Comparison of ENCODE assay signal across 17 mouse cellular contexts in the genomic region with DNA sequence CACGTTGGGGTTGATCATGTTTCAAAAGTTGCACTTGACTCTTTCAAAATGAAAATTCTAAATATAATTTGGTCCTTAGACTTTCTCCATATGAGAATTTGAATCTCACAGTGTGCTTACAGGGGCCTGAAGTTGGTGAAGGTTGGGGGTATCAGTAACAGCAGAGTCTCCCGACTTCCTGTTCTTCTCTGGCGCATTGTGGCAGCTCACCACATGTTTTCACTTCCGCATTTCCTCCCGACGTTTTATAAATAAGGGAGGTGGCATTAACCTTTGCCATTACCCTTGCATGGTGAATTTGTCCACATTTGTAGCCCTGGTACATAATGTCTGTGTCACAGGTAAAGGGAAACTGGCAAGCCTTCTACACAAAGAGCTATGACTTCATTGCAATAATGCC. TPM values are rescaled to one million over a fixed set of nuclear protein-coding genes. Genes with fewer than 3 reads are reported as not detected.
DNase-seq lines count a peak whose midpoint lies in the region; ATAC-seq and TF ChIP-seq lines count a peak whose summit lies in the region.
"Had no signal": no experiment of that assay in that cellular context is flagged by ENCODE, and none has a peak within 500 bp of the region (broad histone marks: within the 10 kb centered on the region; RNA-seq: fewer than 3 reads in every experiment).

No protein-coding gene starts in this region.

- no peak overlapping the region for H3K4me3 ChIP-seq in spleen, adult 2 months (ENCODE audit: extremely low read depth, insufficient read depth, insufficient read length)
- H3K4me3 ChIP-seq in MEL (ENCODE audit: control insufficient read depth in 1 of 2, insufficient read depth in 1 of 2, low read depth in 2 of 2, low read length in 2 of 2), result no peak overlapping the region
- H3K4me3 ChIP-seq in forebrain, embryonic 14.5 days (ENCODE audit: low read depth, low read length), result no peak overlapping the region
- H3K4me3 ChIP-seq in midbrain, postnatal 0 days (ENCODE audit: low read depth, low read length), result no peak overlapping the region
- H3K4me3 ChIP-seq: embryonic facial prominence, embryonic 13.5 days; forebrain, embryonic 15.5 days; liver, embryonic 15.5 days had no signal

- peak overlapping the region; percentile 36; the same call in 1 of the 2 replicates for H3K9ac ChIP-seq in MEL (ENCODE audit: control insufficient read depth, low read depth, low read length, poor library complexity, severe bottlenecking)
- H3K9ac ChIP-seq in forebrain, embryonic 14.5 days (ENCODE audit: low read length), result no peak overlapping the region
- H3K9ac ChIP-seq in midbrain, postnatal 0 days (replicated peaks; ENCODE audit: low read length, poor library complexity, severe bottlenecking), result no peak overlapping the region
- H3K9ac ChIP-seq: embryonic facial prominence, embryonic 13.5 days; forebrain, embryonic 15.5 days; liver, embryonic 15.5 days had no signal

- H3K36me3 ChIP-seq in spleen, adult 2 months (ENCODE audit: control insufficient read depth, insufficient read depth, low read length), result no peaks in the 10 kb centered on the region
- H3K36me3 ChIP-seq in MEL (ENCODE audit: control insufficient read depth in 1 of 2, insufficient read depth in 2 of 2, low read length in 2 of 2), result peaks cover 26 to 50% of the 10 kb centered on the region in 2 experiments
- no peaks in the 10 kb centered on the region for H3K36me3 ChIP-seq in forebrain, embryonic 14.5 days (ENCODE audit: control insufficient read depth, insufficient read depth, low read length)
- no peaks in the 10 kb centered on the region for H3K36me3 ChIP-seq in midbrain, postnatal 0 days (ENCODE audit: insufficient read depth, low read length)
- H3K36me3 ChIP-seq: embryonic facial prominence, embryonic 13.5 days; forebrain, embryonic 15.5 days had no signal

- 5% methylated on average over 6 of the region's 6 CpGs for WGBS in spleen, adult 2 months
- 86% methylated on average over 6 of the region's 6 CpGs for WGBS in forebrain, embryonic 14.5 days
- 80% methylated on average over 6 of the region's 6 CpGs for WGBS in midbrain, postnatal 0 days

- peak; percentile 87 to 88 for TF ChIP-seq EP300 in MEL (IDR thresholded peaks at IDR 0.05; ENCODE audit: low read depth in 1 of 2, low read length in 2 of 2)

- H3K79me2 ChIP-seq in MEL (ENCODE audit: control insufficient read depth, insufficient read depth, low read length, poor library complexity), result no peaks in the 10 kb centered on the region

- peak; percentile 24 to 34 for DNase-seq in spleen, adult 2 months (ENCODE audit: low read depth in 1 of 2, low spot score in 2 of 2)
- no peak for DNase-seq in spleen, postnatal 10 days (ENCODE audit: low spot score in 2 of 2)
- DNase-seq in MEL (ENCODE audit: low read depth, low spot score), result peak; percentile 91
- DNase-seq in forebrain, embryonic 14.5 days (ENCODE audit: low spot score), result no peak
- no peak for DNase-seq in yolk sac, embryonic 10.5 days (ENCODE audit: low spot score)
- DNase-seq in midbrain, postnatal 0 days (ENCODE audit: low spot score), result no peak
- DNase-seq: adrenal gland, adult 2 months; cerebellum, adult 9-10 months; gastrocnemius, postnatal 25 days; kidney, adult 18-20 months had no signal

- H3K27me3 ChIP-seq in spleen, adult 2 months (ENCODE audit: control insufficient read depth, insufficient read depth, low read length), result no peaks in the 10 kb centered on the region
- H3K27me3 ChIP-seq in MEL (ENCODE audit: control insufficient read depth in 1 of 2, insufficient read depth in 2 of 2, low read length in 2 of 2), result no peaks in the 10 kb centered on the region
- no peaks in the 10 kb centered on the region for H3K27me3 ChIP-seq in forebrain, embryonic 14.5 days (replicated peaks; ENCODE audit: control insufficient read depth, insufficient read depth, low read length)
- no peaks in the 10 kb centered on the region for H3K27me3 ChIP-seq in midbrain, postnatal 0 days (ENCODE audit: insufficient read depth, low read length)
- H3K27me3 ChIP-seq: embryonic facial prominence, embryonic 13.5 days; forebrain, embryonic 15.5 days; liver, embryonic 15.5 days had no signal

- H3K4me2 ChIP-seq in forebrain, embryonic 14.5 days (ENCODE audit: low read length), result no peak overlapping the region
- no peak overlapping the region for H3K4me2 ChIP-seq in midbrain, postnatal 0 days (ENCODE audit: low read depth, low read length, poor library complexity, severe bottlenecking)
- H3K4me2 ChIP-seq: embryonic facial prominence, embryonic 13.5 days; forebrain, embryonic 15.5 days; liver, embryonic 15.5 days; midbrain, embryonic 11.5 days had no signal

- H3K27ac ChIP-seq in spleen, adult 2 months (ENCODE audit: insufficient read depth, low read length), result no peak overlapping the region
- peak overlapping the region; percentile 63 for H3K27ac ChIP-seq in MEL (ENCODE audit: control insufficient read depth, low read depth, low read length)
- H3K27ac ChIP-seq in forebrain, embryonic 14.5 days (ENCODE audit: low read depth, low read length), result no peak overlapping the region
- no peak overlapping the region for H3K27ac ChIP-seq in midbrain, postnatal 0 days (ENCODE audit: low read depth, low read length)
- H3K27ac ChIP-seq: embryonic facial prominence, embryonic 13.5 days; forebrain, embryonic 15.5 days; kidney, postnatal 0 days; liver, embryonic 15.5 days had no signal

- peak; percentile 100 for ATAC-seq in megakaryocyte, adult 5-6 weeks (ENCODE audit: poor library complexity, severe bottlenecking)
- ATAC-seq in forebrain, embryonic 14.5 days, result no peak
- ATAC-seq in midbrain, postnatal 0 days (ENCODE audit: low FRiP score), result no peak
- ATAC-seq: forebrain, embryonic 15.5 days; lung, postnatal 0 days had no signal

- TF ChIP-seq POLR2A in spleen, adult 2 months (IDR thresholded peaks at IDR 0.05; ENCODE audit: low read depth, low read length), result no peak
- TF ChIP-seq POLR2A in MEL (IDR thresholded peaks at IDR 0.05; ENCODE audit: control insufficient read depth in 1 of 2, insufficient read depth in 1 of 2, low read depth in 1 of 2, low read length in 2 of 2, poor library complexity in 1 of 2), result no peak

- no peaks in the 10 kb centered on the region for H3K9me3 ChIP-seq in MEL (replicated peaks; ENCODE audit: insufficient read depth, low read length)
- no peaks in the 10 kb centered on the region for H3K9me3 ChIP-seq in forebrain, embryonic 14.5 days (replicated peaks; ENCODE audit: control insufficient read depth, low read length)
- H3K9me3 ChIP-seq in midbrain, postnatal 0 days (ENCODE audit: low read length), result no peaks in the 10 kb centered on the region
- H3K9me3 ChIP-seq: embryonic facial prominence, embryonic 13.5 days; forebrain, embryonic 15.5 days; liver, embryonic 15.5 days had no signal

- H3K4me1 ChIP-seq in spleen, adult 2 months (ENCODE audit: control insufficient read depth, insufficient read depth, insufficient read length), result no peaks in the 10 kb centered on the region; the same call in 1 of the 2 replicates
- peaks cover 8% of the 10 kb centered on the region in 2 experiments for H3K4me1 ChIP-seq in MEL (ENCODE audit: control insufficient read depth in 1 of 2, insufficient read depth in 2 of 2, low read length in 2 of 2)
- no peaks in the 10 kb centered on the region for H3K4me1 ChIP-seq in forebrain, embryonic 14.5 days (ENCODE audit: control insufficient read depth, insufficient read depth, low read length)
- no peaks in the 10 kb centered on the region for H3K4me1 ChIP-seq in midbrain, postnatal 0 days (ENCODE audit: insufficient read depth, low read length)
- H3K4me1 ChIP-seq: embryonic facial prominence, embryonic 13.5 days; forebrain, embryonic 15.5 days; liver, embryonic 15.5 days had no signal

- no peak for TF ChIP-seq CTCF in spleen, adult 2 months (IDR thresholded peaks at IDR 0.05; ENCODE audit: extremely low read depth, insufficient read depth, insufficient read length, insufficient replicate concordance)
- no peak for TF ChIP-seq CTCF in MEL (IDR thresholded peaks at IDR 0.05 in 2 of 3, conservative IDR thresholded peaks at IDR 0.05 in 1 of 3; ENCODE audit: control insufficient read depth in 1 of 3, insufficient read depth in 1 of 3, low read depth in 2 of 3, low read length in 3 of 3, poor library complexity in 1 of 3, severe bottlenecking in 1 of 3)
- TF ChIP-seq CTCF in midbrain, postnatal 0 days (IDR thresholded peaks at IDR 0.05), result no peak

- no peak for TF ChIP-seq RAD21 in MEL (IDR thresholded peaks at IDR 0.05; ENCODE audit: low read depth, low read length)

TF ChIP-seq in MEL, 35 proteins besides CTCF, POLR2A, EP300 and RAD21 (continues in another document):
- TF ChIP-seq MYC (IDR thresholded peaks at IDR 0.05; ENCODE audit: low read depth, low read length) (peak; percentile 99), SIN3A (IDR thresholded peaks at IDR 0.05; ENCODE audit: low read length) (peak; percentile 93), NELFE (IDR thresholded peaks at IDR 0.05; ENCODE audit: low read depth, low read length) (no peak), ELF1 (IDR thresholded peaks at IDR 0.05; ENCODE audit: low read depth, low read length) (peak; percentile 87), MAZ (IDR thresholded peaks at IDR 0.05; ENCODE audit: low read depth, low read length) (no peak), CHD1 (IDR thresholded peaks at IDR 0.05; ENCODE audit: low read depth, low read length) (no peak), HCFC1 (IDR thresholded peaks at IDR 0.05; ENCODE audit: low read depth, low read length) (peak; percentile 56), ZKSCAN1 (IDR thresholded peaks at IDR 0.05; ENCODE audit: low read depth, low read length) (no peak), ZNF384 (IDR thresholded peaks at IDR 0.05; ENCODE audit: low read depth, low read length) (no peak), ZC3H11A (IDR thresholded peaks at IDR 0.05; ENCODE audit: low read depth, low read length) (no peak), MYB (IDR thresholded peaks at IDR 0.05; ENCODE audit: low read depth, low read length) (no peak), RCOR1 (IDR thresholded peaks at IDR 0.05; ENCODE audit: low read depth, low read length) (peak; percentile 60; the same call in 1 of the 2 replicates), MAFK (IDR thresholded peaks at IDR 0.05; ENCODE audit: borderline replicate concordance, low read depth, low read length) (no peak), SMC3 (IDR thresholded peaks at IDR 0.05; ENCODE audit: low read depth, low read length) (no peak), POLR2AphosphoS5 (IDR thresholded peaks at IDR 0.05; ENCODE audit: borderline replicate concordance, low read depth, low read length) (no peak)

RNA-seq across cellular contexts. Expression of gene Abcb4, which starts 23.6 kb away (rescaled TPM):
- 4.9 and 6.9 TPM in 2 replicates for polyA plus RNA-seq in spleen, adult 2 months (2012; rRNA removed)
- total RNA-seq in MEL (2012; rRNA removed), result 95.2 and 107 TPM in 2 replicates
- 10 to 100 TPM in 1 of 2 experiments, not detected in 1; 86.0 TPM for polyA plus RNA-seq in MEL (2012; ENCODE audit: insufficient read depth in 1 of 2, insufficient read length in 2 of 2, low read depth in 1 of 2, low replicate concordance in 2 of 2, missing spikeins in 1 of 2)
- 1.3 and 3.9 TPM in 2 replicates for total RNA-seq in megakaryocyte, adult 5-6 weeks (2015)
- 3.2 and 4.4 TPM in 2 replicates for total RNA-seq in megakaryocyte, adult 5-6 weeks (2017)
- polyA plus RNA-seq in forebrain, embryonic 14.5 days (2014; fragmentation: Nextera tagmentation; extraction: Ambion mirVana), result 0.28 and 0.34 TPM in 2 replicates
- total RNA-seq in midbrain, postnatal 0 days (2014; rRNA removed), result 0.85 and 1.5 TPM in 2 replicates
- 0.77 and 1.2 TPM in 2 replicates for polyA plus RNA-seq in midbrain, postnatal 0 days (2015; fragmentation: Nextera tagmentation; extraction: Ambion mirVana)

Comparison
In these comparisons a context has a peak if more than half of its experiments do, and no peak if none do; other contexts are left out.
1. DNase-seq: peak in spleen, adult 2 months (2 of 2) and MEL (single experiment); none in spleen, postnatal 10 days (0 of 2), forebrain, embryonic 14.5 days (single experiment), yolk sac, embryonic 10.5 days (single experiment) and midbrain, postnatal 0 days (single experiment).